Mouse (Mus musculus) stomach, postnatal 0 days (tissue): Measurements from ENCODE around the gene Scin.

ENCODE experiments used
- CTCF ChIP-seq: IDR thresholded peaks from 2 replicates; pipeline ENCODE4 v1.5.1; 2016; ENCODE audit warnings: antibody characterized with exemption, low read depth, mild to moderate bottlenecking, moderate library complexity
- EP300 ChIP-seq: optimal IDR thresholded peaks from 2 replicates; pipeline ENCODE3; 2016; ENCODE audit warnings: antibody characterized with exemption

DNA sequence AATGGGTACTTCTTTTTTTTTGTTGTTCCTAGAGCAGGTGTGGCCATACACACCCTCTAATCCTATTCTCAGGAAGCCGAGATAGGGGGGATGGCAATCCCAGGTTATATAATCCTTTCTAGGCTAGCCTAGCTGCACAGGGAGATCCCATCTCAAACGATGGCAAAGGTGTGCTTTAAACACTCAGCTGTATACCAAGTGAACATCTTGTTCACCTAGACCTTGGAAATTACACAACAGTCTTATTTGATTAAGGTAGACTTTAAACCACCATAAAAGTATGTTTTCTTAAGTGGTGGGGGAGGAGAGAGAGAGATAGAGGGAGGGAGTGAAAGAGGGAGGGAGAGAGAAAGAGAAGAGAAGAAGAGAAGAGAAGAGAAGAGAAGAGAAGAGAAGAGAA, 26.7 kb upstream of the Scin start:
- no peak for TF ChIP-seq EP300
- no peak for TF ChIP-seq CTCF
